Mouse (Mus musculus): ENCODE results near the gene Spata32. TPM values are rescaled to one million over a fixed set of nuclear protein-coding genes. Genes with fewer than 3 reads are reported as not detected.
A peak's percentile ranks its signal among the peaks of the same experiment; 100 is the strongest.

The Spata32 gene
- polyA plus RNA-seq, 1 experiment from 2014 or later = not detected

- Histone ChIP-seq H3K4me2 (peak overlapping the region; percentile 79; the same call in 1 of the 2 replicates), H3K27ac (ENCODE audit: low read depth, low read length) (no peak overlapping the region), H3K4me3 (ENCODE audit: low read depth, low read length) (no peak overlapping the region)
These were observed 45.7 kb downstream of the Spata32 start for GRCm38 (mm10) chr11:103172392-103173040.

GRCm38 (mm10) chr11:103171703-103172391 lies 46.4 kb downstream of the Spata32 start:
- Histone ChIP-seq H3K4me3 (ENCODE audit: low read depth, low read length) (peak overlapping the region; percentile 59), H3K27me3 (replicated peaks; ENCODE audit: control insufficient read depth, insufficient read depth, low read length) (peaks cover 46% of the 10 kb centered on the region), H3K9me3 (ENCODE audit: control insufficient read depth, low read length) (no peaks in the 10 kb centered on the region), H3K4me1 (replicated peaks; ENCODE audit: control insufficient read depth, insufficient read depth, low read length) (peaks cover 20% of the 10 kb centered on the region), H3K9ac (ENCODE audit: low read depth, low read length) (peak overlapping the region; percentile 49; the same call in 1 of the 2 replicates), H3K36me3 (ENCODE audit: control insufficient read depth, insufficient read depth, low read length) (no peaks in the 10 kb centered on the region), H3K4me2 (peak overlapping the region; percentile 79), H3K27ac (ENCODE audit: low read depth, low read length) (no peak overlapping the region)
- 36% methylated on average over 9 of the region's 9 CpGs for WGBS
- DNase-seq (ENCODE audit: low spot score) (no peak), ATAC-seq (replicated peaks; ENCODE audit: low FRiP score) (no peak)

More at GRCm38 (mm10) chr11:103172392-103173040, 45.7 kb downstream of the Spata32 start:
- no peak for ATAC-seq (replicated peaks; ENCODE audit: low FRiP score)
- Histone ChIP-seq H3K36me3 (ENCODE audit: control insufficient read depth, insufficient read depth, low read length) (no peaks in the 10 kb centered on the region), H3K27me3 (replicated peaks; ENCODE audit: control insufficient read depth, insufficient read depth, low read length) (peaks cover 46% of the 10 kb centered on the region), H3K9me3 (ENCODE audit: control insufficient read depth, low read length) (no peaks in the 10 kb centered on the region), H3K4me1 (replicated peaks; ENCODE audit: control insufficient read depth, insufficient read depth, low read length) (peaks cover 20% of the 10 kb centered on the region), H3K9ac (ENCODE audit: low read depth, low read length) (no peak overlapping the region)
- no peak for DNase-seq (ENCODE audit: low spot score)
- 47% methylated on average over 6 of the region's 6 CpGs for WGBS

- no peak for ATAC-seq (replicated peaks; ENCODE audit: low FRiP score)
- Histone ChIP-seq H3K4me2 (peak overlapping the region; percentile 79), H3K27ac (ENCODE audit: low read depth, low read length) (no peak overlapping the region), H3K4me1 (replicated peaks; ENCODE audit: control insufficient read depth, insufficient read depth, low read length) (peaks cover 20% of the 10 kb centered on the region), H3K9me3 (ENCODE audit: control insufficient read depth, low read length) (no peaks in the 10 kb centered on the region; the same call in 1 of the 2 replicates), H3K36me3 (ENCODE audit: control insufficient read depth, insufficient read depth, low read length) (no peaks in the 10 kb centered on the region), H3K9ac (ENCODE audit: low read depth, low read length) (peak overlapping the region; percentile 49), H3K27me3 (replicated peaks; ENCODE audit: control insufficient read depth, insufficient read depth, low read length) (peaks cover 46% of the 10 kb centered on the region), H3K4me3 (ENCODE audit: low read depth, low read length) (peak overlapping the region; percentile 59)
- no peak for DNase-seq (ENCODE audit: low spot score)
- 5% methylated on average over 23 of the region's 23 CpGs for WGBS
These were observed 47.0 kb downstream of the Spata32 start for GRCm38 (mm10) chr11:103171286-103171620.

GRCm38 (mm10) chr11:103170494-103171285 lies 47.5 kb downstream of the Spata32 start, which contains the start of gene Fmnl1:
TSS of gene Fmnl1 (plus strand) at chr11:103171107.
- H3K27me3 ChIP-seq (replicated peaks; ENCODE audit: control insufficient read depth, insufficient read depth, low read length) = peaks cover 46% of the 10 kb centered on the region
- WGBS = 1% methylated on average over 81 of the region's 84 CpGs
- DNase-seq (ENCODE audit: low spot score) = no peak

GRCm38 (mm10) chr11:103170111-103170493 lies 48.1 kb downstream of the Spata32 start:
- no peak overlapping the region for H3K27ac ChIP-seq (ENCODE audit: low read depth, low read length)
- no peaks in the 10 kb centered on the region; the same call in 1 of the 2 replicates for H3K9me3 ChIP-seq (ENCODE audit: control insufficient read depth, low read length)
- WGBS = 50% methylated on average over 3 of the region's 3 CpGs
- no peaks in the 10 kb centered on the region for H3K36me3 ChIP-seq (ENCODE audit: control insufficient read depth, insufficient read depth, low read length)
- no peak for ATAC-seq (replicated peaks; ENCODE audit: low FRiP score)
- H3K9ac ChIP-seq (ENCODE audit: low read depth, low read length) = no peak overlapping the region
- peaks cover 11% of the 10 kb centered on the region for H3K4me1 ChIP-seq (replicated peaks; ENCODE audit: control insufficient read depth, insufficient read depth, low read length)
- H3K4me2 ChIP-seq = peak overlapping the region; percentile 79
- H3K4me3 ChIP-seq (ENCODE audit: low read depth, low read length) = no peak overlapping the region; the same call in 1 of the 2 replicates
- DNase-seq (ENCODE audit: low spot score) = no peak
- H3K27me3 ChIP-seq (replicated peaks; ENCODE audit: control insufficient read depth, insufficient read depth, low read length) = peaks cover 46% of the 10 kb centered on the region

More at GRCm38 (mm10) chr11:103170494-103171285, 47.5 kb downstream of the Spata32 start, which contains the start of gene Fmnl1:
- Histone ChIP-seq H3K9ac (ENCODE audit: low read depth, low read length) (peak within 1 kb of the TSS; percentile 49), H3K9me3 (ENCODE audit: control insufficient read depth, low read length) (no peaks in the 10 kb centered on the region; the same call in 1 of the 2 replicates), H3K36me3 (ENCODE audit: control insufficient read depth, insufficient read depth, low read length) (no peaks in the 10 kb centered on the region), H3K27ac (ENCODE audit: low read depth, low read length) (no peak within 1 kb of the TSS), H3K4me3 (ENCODE audit: low read depth, low read length) (peak within 1 kb of the TSS; percentile 59), H3K4me1 (replicated peaks; ENCODE audit: control insufficient read depth, insufficient read depth, low read length) (peaks cover 16% of the 10 kb centered on the region), H3K4me2 (peak within 1 kb of the TSS; percentile 79)
- no peak for ATAC-seq (replicated peaks; ENCODE audit: low FRiP score)

GRCm38 (mm10) chr11:103169664-103170063 lies 48.6 kb downstream of the Spata32 start:
- Histone ChIP-seq H3K9me3 (ENCODE audit: control insufficient read depth, low read length) (no peaks in the 10 kb centered on the region; the same call in 1 of the 2 replicates), H3K27ac (ENCODE audit: low read depth, low read length) (no peak overlapping the region), H3K27me3 (replicated peaks; ENCODE audit: control insufficient read depth, insufficient read depth, low read length) (peaks cover 46% of the 10 kb centered on the region), H3K4me1 (replicated peaks; ENCODE audit: control insufficient read depth, insufficient read depth, low read length) (peaks cover 7% of the 10 kb centered on the region), H3K4me2 (no peak overlapping the region), H3K9ac (ENCODE audit: low read depth, low read length) (no peak overlapping the region), H3K36me3 (ENCODE audit: control insufficient read depth, insufficient read depth, low read length) (no peaks in the 10 kb centered on the region), H3K4me3 (ENCODE audit: low read depth, low read length) (no peak overlapping the region)
- no peak for DNase-seq (ENCODE audit: low spot score)
- WGBS = 75% methylated on average over 5 of the region's 5 CpGs
- ATAC-seq (replicated peaks; ENCODE audit: low FRiP score) = no peak

GRCm38 (mm10) chr11:103168690-103169390 lies 49.4 kb downstream of the Spata32 start:
- peaks cover 5% of the 10 kb centered on the region for H3K4me1 ChIP-seq (replicated peaks; ENCODE audit: control insufficient read depth, insufficient read depth, low read length)
- DNase-seq (ENCODE audit: low spot score) = no peak
- H3K4me3 ChIP-seq (ENCODE audit: low read depth, low read length) = no peak overlapping the region
- H3K36me3 ChIP-seq (ENCODE audit: control insufficient read depth, insufficient read depth, low read length) = no peaks in the 10 kb centered on the region
- 24% methylated on average over 9 of the region's 9 CpGs for WGBS
- no peak for ATAC-seq (replicated peaks; ENCODE audit: low FRiP score)
- H3K9ac ChIP-seq (ENCODE audit: low read depth, low read length) = no peak overlapping the region
- H3K9me3 ChIP-seq (ENCODE audit: control insufficient read depth, low read length) = no peaks in the 10 kb centered on the region; the same call in 1 of the 2 replicates
- peaks cover 46% of the 10 kb centered on the region for H3K27me3 ChIP-seq (replicated peaks; ENCODE audit: control insufficient read depth, insufficient read depth, low read length)
- no peak overlapping the region for H3K27ac ChIP-seq (ENCODE audit: low read depth, low read length)
- H3K4me2 ChIP-seq = no peak overlapping the region

GRCm38 (mm10) chr11:103164391-103164790 lies 53.8 kb downstream of the Spata32 start:
- Histone ChIP-seq H3K4me2 (peak overlapping the region; percentile 30), H3K9ac (ENCODE audit: low read depth, low read length) (no peak overlapping the region), H3K9me3 (ENCODE audit: control insufficient read depth, low read length) (no peaks in the 10 kb centered on the region; the same call in 1 of the 2 replicates), H3K4me1 (replicated peaks; ENCODE audit: control insufficient read depth, insufficient read depth, low read length) (peaks cover 6% of the 10 kb centered on the region), H3K27me3 (replicated peaks; ENCODE audit: control insufficient read depth, insufficient read depth, low read length) (peaks cover 10% of the 10 kb centered on the region), H3K27ac (ENCODE audit: low read depth, low read length) (no peak overlapping the region), H3K4me3 (ENCODE audit: low read depth, low read length) (no peak overlapping the region), H3K36me3 (ENCODE audit: control insufficient read depth, insufficient read depth, low read length) (no peaks in the 10 kb centered on the region)
- DNase-seq (ENCODE audit: low spot score) = no peak
- ATAC-seq (replicated peaks; ENCODE audit: low FRiP score) = peak; percentile 48
- WGBS = 14% methylated on average over 10 of the region's 10 CpGs

Data from liver, embryonic 11.5 days (tissue).